Mouse (Mus musculus) intestine, embryonic 14.5 days (tissue): ENCODE measurements around the gene Nepro. TPM values are rescaled to one million over a fixed set of nuclear protein-coding genes. Genes with fewer than 3 reads are reported as not detected.

Experiments
- ATAC-seq: fragments of 200-750 bp; cut with Nextera tagmentation; replicated peaks from 2 replicates; pipeline ENCODE4 v1.8.0; 2017; ENCODE audit warnings: low read depth, moderate number of reproducible peaks, moderate TSS enrichment, moderate library complexity; ENCODE audit not compliant: low FRiP score, low TSS enrichment
- DNase-seq: peaks from one replicate; pipeline ENCODE4 v3.0.0-alpha.2; 2018; ENCODE audit warnings: low spot score
- H3K27ac ChIP-seq: fragments of 300-500 bp; sonication (generic); 2 replicates; pipeline ENCODE4 v1.5.1; 2014; ENCODE audit warnings: low read depth, mild to moderate bottlenecking, control low read depth
- H3K27me3 ChIP-seq: fragments of 300-500 bp; sonication (generic); replicated peaks from 2 replicates; pipeline ENCODE4 v1.6.1; 2014; ENCODE audit warnings: low read length, control low read depth; ENCODE audit not compliant: control insufficient read depth, insufficient read depth
- H3K36me3 ChIP-seq: fragments of 300-500 bp; sonication (generic); 2 replicates; pipeline ENCODE4 v1.6.1; 2014; ENCODE audit warnings: low read length, control low read depth; ENCODE audit not compliant: control insufficient read depth, insufficient read depth
- H3K4me1 ChIP-seq: fragments of 300-500 bp; sonication (generic); replicated peaks from 2 replicates; pipeline ENCODE4 v1.6.1; 2014; ENCODE audit warnings: low read length, control low read depth, mixed read lengths; ENCODE audit not compliant: control insufficient read depth, insufficient read depth
- H3K4me2 ChIP-seq: fragments of 300-500 bp; sonication (generic); 2 replicates; pipeline ENCODE4 v1.6.1; 2014; ENCODE audit warnings: low read length
- H3K4me3 ChIP-seq: fragments of 300-500 bp; sonication (generic); 2 replicates; pipeline ENCODE4 v1.5.1; 2014; ENCODE audit warnings: low read depth, low read length, control low read depth, mixed read lengths
- H3K9ac ChIP-seq: fragments of 300-500 bp; sonication (generic); 2 replicates; pipeline ENCODE4 v1.6.1; 2014; ENCODE audit warnings: mild to moderate bottlenecking, low read length
- H3K9me3 ChIP-seq: fragments of 300-500 bp; sonication (generic); 2 replicates; pipeline ENCODE4 v1.6.1; 2016; ENCODE audit warnings: low read length, control low read depth; ENCODE audit not compliant: control insufficient read depth
- WGBS: fragments of 180-500 bp; shearing (Covaris S2); extraction: QIAGEN DNeasy Blood & Tissue Kit; methylation state at CpG from one replicate; pipeline ENCODE4 v1.1.7; 2014; 5-methylcytosine and 5-hydroxymethylcytosine counted together
- polyA plus RNA-seq: library from polyadenylated mRNA; unstranded; fragments of >200 nt; fragmentation: Nextera tagmentation; extraction: Ambion mirVana; gene quantifications from 2 replicates; pipeline ENCODE4 v1.2.1, GENCODE M21; 2014

Gene Nepro
- polyA plus RNA-seq, 1 experiment from 2014 or later, result 11.3 TPM

DNA sequence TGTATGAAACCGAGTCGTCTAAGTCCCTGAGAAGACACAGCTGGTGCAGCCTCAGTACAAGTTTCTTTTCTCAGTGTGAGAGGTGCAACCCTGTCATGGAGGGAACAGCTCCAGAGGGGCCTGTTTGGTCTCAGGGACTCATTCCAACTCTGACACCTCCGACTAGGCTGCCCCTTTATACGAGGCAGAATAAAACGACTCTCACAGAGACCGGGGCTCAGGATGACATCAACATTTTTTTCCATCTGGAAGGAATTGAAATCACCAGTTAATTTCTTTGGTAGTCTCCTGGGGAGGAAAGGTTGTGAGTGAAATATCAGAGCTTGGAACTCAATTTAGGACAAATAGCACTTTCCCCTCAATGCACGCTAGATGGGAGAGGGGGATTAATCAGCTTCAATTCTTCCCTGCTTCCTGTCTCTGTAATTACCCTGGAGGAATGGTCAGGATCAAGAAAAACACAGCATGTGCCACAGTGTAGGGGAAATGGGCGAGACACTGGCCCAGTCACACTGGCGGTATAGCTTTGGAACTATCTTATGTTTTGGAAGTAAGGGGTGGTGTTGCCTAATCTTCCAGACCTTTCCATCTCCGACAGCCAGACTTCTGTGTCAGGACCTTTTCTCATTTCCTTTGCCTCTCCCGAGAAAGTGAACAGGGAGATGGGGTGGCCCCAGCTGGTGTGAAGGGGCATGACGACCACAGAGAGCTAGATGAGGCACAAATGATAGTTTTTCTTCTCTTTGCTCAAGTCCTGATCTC, 28.1 kb upstream of the Nepro start:
- H3K36me3 ChIP-seq, result no peaks in the 10 kb centered on the region
- H3K27ac ChIP-seq, result peak overlapping the region; percentile 64
- 21% methylated on average over 12 of the region's 12 CpGs for WGBS
- no peak overlapping the region for H3K9ac ChIP-seq
- no peak overlapping the region for H3K4me3 ChIP-seq
- DNase-seq (peak; percentile 71), ATAC-seq (peak; percentile 91)
- H3K27me3 ChIP-seq, result no peaks in the 10 kb centered on the region
- H3K9me3 ChIP-seq, result no peaks in the 10 kb centered on the region
- peaks cover 10% of the 10 kb centered on the region; the same call in 1 of the 2 replicates for H3K4me1 ChIP-seq
- H3K4me2 ChIP-seq, result no peak overlapping the region

DNA sequence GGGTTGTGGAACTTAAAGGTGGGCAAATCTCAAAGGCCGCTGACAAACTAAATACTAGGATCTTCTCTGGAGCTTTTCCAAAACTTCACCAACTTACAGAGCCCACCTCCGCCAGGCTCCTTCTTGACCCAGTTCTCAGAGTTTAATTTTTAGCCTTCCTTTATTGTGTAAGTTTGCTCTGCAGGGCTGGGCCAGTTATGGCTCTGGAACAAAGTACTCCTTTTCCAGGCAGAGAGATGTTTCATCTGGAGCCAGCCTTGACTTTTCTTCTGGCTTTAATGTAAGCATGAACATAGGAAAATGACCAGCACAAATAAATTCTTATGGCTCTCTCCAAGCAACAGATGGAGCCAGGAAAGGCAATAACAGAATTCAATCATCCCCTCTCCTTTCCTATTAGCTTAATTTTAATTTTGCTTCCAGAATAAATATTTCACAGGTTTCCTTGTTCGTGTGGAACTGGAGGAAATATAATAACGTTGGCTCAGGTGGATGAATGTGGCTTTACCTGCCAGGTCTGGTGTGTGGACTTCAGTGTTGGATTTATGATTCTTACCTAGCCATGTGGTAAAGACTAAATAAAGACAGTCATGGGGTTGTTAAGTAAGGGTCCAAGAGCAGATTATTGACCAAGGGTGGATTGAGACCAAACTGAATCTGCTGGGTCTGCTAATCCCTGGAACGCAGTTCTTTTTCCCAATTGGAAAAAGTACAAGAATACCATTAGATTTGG, 26.5 kb upstream of the Nepro start:
- Histone ChIP-seq H3K36me3 (no peaks in the 10 kb centered on the region), H3K9me3 (no peaks in the 10 kb centered on the region), H3K27ac (no peak overlapping the region), H3K4me2 (no peak overlapping the region), H3K4me1 (peaks cover 5% of the 10 kb centered on the region), H3K4me3 (no peak overlapping the region), H3K9ac (no peak overlapping the region), H3K27me3 (no peaks in the 10 kb centered on the region)
- DNase-seq, result peak; percentile 45
- no peak for ATAC-seq
- 74% methylated on average over 5 of the region's 5 CpGs for WGBS

GRCm38 (mm10) chr16:44701155-44701554, 22.9 kb upstream of the Nepro start:
- ATAC-seq (no peak), DNase-seq (no peak)
- Histone ChIP-seq H3K27me3 (no peaks in the 10 kb centered on the region), H3K9ac (no peak overlapping the region), H3K4me3 (no peak overlapping the region), H3K9me3 (no peaks in the 10 kb centered on the region), H3K4me1 (peaks cover 5% of the 10 kb centered on the region), H3K36me3 (no peaks in the 10 kb centered on the region), H3K27ac (no peak overlapping the region), H3K4me2 (no peak overlapping the region)
- WGBS, result 84% methylated on average over 3 of the region's 3 CpGs

GRCm38 (mm10) chr16:44702272-44702671, 21.8 kb upstream of the Nepro start:
- Histone ChIP-seq H3K9ac (no peak overlapping the region), H3K27ac (no peak overlapping the region), H3K9me3 (no peaks in the 10 kb centered on the region), H3K4me2 (no peak overlapping the region), H3K4me3 (no peak overlapping the region), H3K4me1 (peaks cover 2% of the 10 kb centered on the region), H3K36me3 (no peaks in the 10 kb centered on the region), H3K27me3 (no peaks in the 10 kb centered on the region)
- whole genome bisulfite sequencing, result 76% methylated on average over 5 of the region's 5 CpGs
- ATAC-seq (no peak), DNase-seq (no peak)

- Histone ChIP-seq H3K9me3 (no peaks in the 10 kb centered on the region), H3K4me1 (no peaks in the 10 kb centered on the region; the same call in none of the 2 replicates), H3K27me3 (no peaks in the 10 kb centered on the region), H3K9ac (no peak overlapping the region), H3K4me3 (no peak overlapping the region), H3K27ac (peak overlapping the region; percentile 70), H3K36me3 (no peaks in the 10 kb centered on the region), H3K4me2 (no peak overlapping the region)
- WGBS, result 24% methylated on average over 4 of the region's 4 CpGs
- DNase-seq (peak; percentile 53), ATAC-seq (0 out of 2 replicates have a peak, but pooled peaks have one; percentile 36)
Observed at GRCm38 (mm10) chr16:44703458-44703857, 20.6 kb upstream of the Nepro start.

- H3K27ac ChIP-seq, result no peak overlapping the region
- WGBS, result 40% methylated on average over 10 of the region's 10 CpGs
- H3K4me2 ChIP-seq, result no peak overlapping the region
Observed at GRCm38 (mm10) chr16:44716305-44717140, 7.6 kb upstream of the Nepro start.

GRCm38 (mm10) chr16:44717141-44717634, 6.9 kb upstream of the Nepro start:
- no peak overlapping the region for H3K4me2 ChIP-seq
- H3K27ac ChIP-seq, result no peak overlapping the region
- DNase-seq (no peak), ATAC-seq (peak; percentile 60; the same call in 1 of the 2 replicates)
- no peaks in the 10 kb centered on the region for H3K9me3 ChIP-seq
- H3K4me3 ChIP-seq, result no peak overlapping the region
- no peak overlapping the region for H3K9ac ChIP-seq
- 78% methylated on average over 2 of the region's 2 CpGs for WGBS
- H3K4me1 ChIP-seq, result 0 out of 2 replicates have a peak, but pooled peaks cover 2% of the 10 kb centered on the region
- H3K27me3 ChIP-seq, result no peaks in the 10 kb centered on the region
- peaks cover 16% of the 10 kb centered on the region for H3K36me3 ChIP-seq

More at GRCm38 (mm10) chr16:44716305-44717140, 7.6 kb upstream of the Nepro start:
- Histone ChIP-seq H3K27me3 (no peaks in the 10 kb centered on the region), H3K9me3 (no peaks in the 10 kb centered on the region), H3K9ac (no peak overlapping the region), H3K4me3 (no peak overlapping the region), H3K4me1 (no peaks in the 10 kb centered on the region), H3K36me3 (peaks cover 16% of the 10 kb centered on the region)
- ATAC-seq (0 out of 2 replicates have a peak, but pooled peaks have one; percentile 60), DNase-seq (no peak)

- no peak overlapping the region for H3K27ac ChIP-seq
- no peak overlapping the region for H3K4me2 ChIP-seq
- 83% methylated on average over 2 of the region's 2 CpGs for WGBS
- peaks cover 16% of the 10 kb centered on the region for H3K36me3 ChIP-seq
- DNase-seq (no peak), ATAC-seq (no peak)
- peaks cover 9% of the 10 kb centered on the region for H3K4me1 ChIP-seq
- H3K27me3 ChIP-seq, result no peaks in the 10 kb centered on the region
- no peaks in the 10 kb centered on the region for H3K9me3 ChIP-seq
- no peak overlapping the region for H3K4me3 ChIP-seq
- no peak overlapping the region for H3K9ac ChIP-seq
Observed at GRCm38 (mm10) chr16:44717838-44718237, 6.3 kb upstream of the Nepro start.
